Mouse (Mus musculus) neural tube, embryonic 14.5 days (tissue): ENCODE measurements around the gene Zfp143. TPM values are rescaled to one million over a fixed set of nuclear protein-coding genes. Genes with fewer than 3 reads are reported as not detected.
"Not testable (repeated sequence)": the region's sequence is repeated elsewhere in the genome, so short reads cannot be mapped to it uniquely, and the experiment has no call there.

Experiments
- ATAC-seq: fragments of 200-750 bp; cut with Nextera tagmentation; 2 replicates; pipeline ENCODE4 v1.8.0; 2017; ENCODE audit warnings: low read depth, mild to moderate bottlenecking, moderate TSS enrichment, moderate library complexity
- H3K27ac ChIP-seq: fragments of 300-500 bp; sonication (generic); 2 replicates; pipeline ENCODE4 v1.5.1; 2014; ENCODE audit warnings: low read depth, mild to moderate bottlenecking, control low read depth, low read length, moderate library complexity, mixed read lengths
- H3K27me3 ChIP-seq: fragments of 300-500 bp; sonication (generic); 2 replicates; pipeline ENCODE4 v1.6.1; 2014; ENCODE audit warnings: low read length; ENCODE audit not compliant: control insufficient read depth, insufficient read depth
- H3K36me3 ChIP-seq: fragments of 300-500 bp; sonication (generic); 2 replicates; pipeline ENCODE4 v1.6.1; 2014; ENCODE audit warnings: low read length, mixed read lengths; ENCODE audit not compliant: control insufficient read depth, insufficient read depth
- H3K4me1 ChIP-seq: fragments of 300-500 bp; sonication (generic); 2 replicates; pipeline ENCODE4 v1.6.1; 2014; ENCODE audit warnings: low read length; ENCODE audit not compliant: control insufficient read depth, insufficient read depth
- H3K4me2 ChIP-seq: fragments of 300-500 bp; sonication (generic); 2 replicates; pipeline ENCODE4 v1.6.1; 2014; ENCODE audit warnings: mild to moderate bottlenecking, low read depth, low read length, control low read depth
- H3K4me3 ChIP-seq: fragments of 300-500 bp; sonication (generic); 2 replicates; pipeline ENCODE4 v1.5.1; 2014; ENCODE audit warnings: low read depth, low read length, control low read depth, mixed read lengths
- H3K9ac ChIP-seq: fragments of 300-500 bp; sonication (generic); replicated peaks from 2 replicates; pipeline ENCODE4 v1.6.1; 2014; ENCODE audit warnings: low read depth, mild to moderate bottlenecking, control low read depth, low read length, mixed read lengths
- H3K9me3 ChIP-seq: fragments of 300-500 bp; sonication (generic); 2 replicates; pipeline ENCODE4 v1.6.1; 2016; ENCODE audit warnings: low read length; ENCODE audit not compliant: control insufficient read depth
- WGBS: fragments of 180-500 bp; shearing (Covaris S2); extraction: QIAGEN DNeasy Blood & Tissue Kit; methylation state at CpG from one replicate; pipeline ENCODE4 v1.1.7; 2014; 5-methylcytosine and 5-hydroxymethylcytosine counted together
- polyA plus RNA-seq: library from polyadenylated mRNA; unstranded; fragments of >200 nt; fragmentation: Nextera tagmentation; extraction: Ambion mirVana; gene quantifications from 2 replicates; pipeline ENCODE4 v1.2.1, GENCODE M21; 2014

Zfp143 gene
- polyA plus RNA-seq, 1 experiment from 2014 or later: 14.8 TPM

- not testable (repeated sequence) for ATAC-seq, H3K4me2 ChIP-seq, H3K9me3 ChIP-seq, H3K27ac ChIP-seq, H3K27me3 ChIP-seq, H3K4me3 ChIP-seq, H3K4me1 ChIP-seq, H3K36me3 ChIP-seq, H3K9ac ChIP-seq
- 87% methylated on average over 2 of the region's 2 CpGs for WGBS
Observed at GRCm38 (mm10) chr7:110057723-110058122, 3.3 kb upstream of the Zfp143 start.

- whole genome bisulfite sequencing: 89% methylated on average over 12 of the region's 12 CpGs
- Histone ChIP-seq H3K9ac (no peak overlapping the region), H3K36me3 (peaks cover 3% of the 10 kb centered on the region; the same call in 1 of the 2 replicates), H3K4me2 (no peak overlapping the region), H3K27ac (no peak overlapping the region), H3K27me3 (no peaks in the 10 kb centered on the region), H3K9me3 (no peaks in the 10 kb centered on the region), H3K4me1 (no peaks in the 10 kb centered on the region; the same call in 1 of the 2 replicates), H3K4me3 (no peak overlapping the region)
- ATAC-seq: no peak
Observed at GRCm38 (mm10) chr7:110059092-110059785, 1.8 kb upstream of the Zfp143 start.

- peak overlapping the region; percentile 97 for H3K27ac ChIP-seq
- H3K4me3 ChIP-seq: peak overlapping the region; percentile 88
- peaks cover 3% of the 10 kb centered on the region; the same call in 1 of the 2 replicates for H3K36me3 ChIP-seq
- H3K9ac ChIP-seq: peak overlapping the region; percentile 88
- no peaks in the 10 kb centered on the region; the same call in 1 of the 2 replicates for H3K4me1 ChIP-seq
- 25% methylated on average over 5 of the region's 5 CpGs for WGBS
- no peak for ATAC-seq
- no peaks in the 10 kb centered on the region for H3K27me3 ChIP-seq
- peak overlapping the region; percentile 74 for H3K4me2 ChIP-seq
- H3K9me3 ChIP-seq: no peaks in the 10 kb centered on the region
Observed at GRCm38 (mm10) chr7:110060106-110060668, 830 bp upstream of the Zfp143 start.

- H3K4me1 ChIP-seq: no peaks in the 10 kb centered on the region; the same call in 1 of the 2 replicates
- H3K9ac ChIP-seq: peak overlapping the region; percentile 88
- peaks cover under 1% of the 10 kb centered on the region; the same call in 1 of the 2 replicates for H3K36me3 ChIP-seq
- H3K4me2 ChIP-seq: peak overlapping the region; percentile 74
- no peaks in the 10 kb centered on the region for H3K9me3 ChIP-seq
- under 1% methylated on average over 26 of the region's 26 CpGs for WGBS
- H3K4me3 ChIP-seq: peak overlapping the region; percentile 88
- peak; percentile 39 for ATAC-seq
- peak overlapping the region; percentile 97 for H3K27ac ChIP-seq
- H3K27me3 ChIP-seq: no peaks in the 10 kb centered on the region
Observed at GRCm38 (mm10) chr7:110060669-110061198, 283 bp upstream of the Zfp143 start.

GRCm38 (mm10) chr7:110061752-110062273 is 796 bp downstream of the Zfp143 start:
- peak; percentile 67; the same call in 1 of the 2 replicates for ATAC-seq
- H3K4me2 ChIP-seq: peak overlapping the region; percentile 65
- H3K27me3 ChIP-seq: no peaks in the 10 kb centered on the region
- H3K4me3 ChIP-seq: peak overlapping the region; percentile 86
- H3K4me1 ChIP-seq: no peaks in the 10 kb centered on the region; the same call in 1 of the 2 replicates
- H3K9me3 ChIP-seq: no peaks in the 10 kb centered on the region
- H3K27ac ChIP-seq: peak overlapping the region; percentile 100
- WGBS: under 1% methylated on average over 48 of the region's 48 CpGs
- peak overlapping the region; percentile 98 for H3K9ac ChIP-seq
- no peaks in the 10 kb centered on the region for H3K36me3 ChIP-seq

- Histone ChIP-seq H3K4me2 (no peak overlapping the region), H3K9ac (no peak overlapping the region), H3K4me3 (no peak overlapping the region), H3K9me3 (no peaks in the 10 kb centered on the region), H3K36me3 (no peaks in the 10 kb centered on the region), H3K4me1 (no peaks in the 10 kb centered on the region; the same call in 1 of the 2 replicates), H3K27ac (no peak overlapping the region), H3K27me3 (no peaks in the 10 kb centered on the region)
- 98% methylated on average over 9 of the region's 9 CpGs for WGBS
- no peak for ATAC-seq
Observed at GRCm38 (mm10) chr7:110063731-110064130, 2.7 kb downstream of the Zfp143 start.

- H3K4me3 ChIP-seq: no peak overlapping the region
- H3K36me3 ChIP-seq: peaks cover 19% of the 10 kb centered on the region
- 94% methylated on average over 2 of the region's 2 CpGs for WGBS
- H3K9ac ChIP-seq: no peak overlapping the region
- H3K9me3 ChIP-seq: no peaks in the 10 kb centered on the region
- H3K27me3 ChIP-seq: no peaks in the 10 kb centered on the region
- no peak for ATAC-seq
- no peak overlapping the region for H3K4me2 ChIP-seq
- no peaks in the 10 kb centered on the region for H3K4me1 ChIP-seq
- no peak overlapping the region for H3K27ac ChIP-seq
Observed at GRCm38 (mm10) chr7:110069070-110069469, 8.1 kb downstream of the Zfp143 start.

GRCm38 (mm10) chr7:110078168-110078567 is 17.2 kb downstream of the Zfp143 start:
- Histone ChIP-seq H3K9me3 (no peaks in the 10 kb centered on the region), H3K27ac (no peak overlapping the region), H3K4me3 (no peak overlapping the region), H3K36me3 (peaks cover 57% of the 10 kb centered on the region), H3K4me2 (no peak overlapping the region), H3K27me3 (no peaks in the 10 kb centered on the region), H3K9ac (no peak overlapping the region), H3K4me1 (no peaks in the 10 kb centered on the region)
- 96% methylated on average over 5 of the region's 5 CpGs for WGBS
- no peak for ATAC-seq
